Mouse (Mus musculus): ENCODE measurements around the gene Myl6. TPM values are rescaled to one million over a fixed set of nuclear protein-coding genes. Genes with fewer than 3 reads are reported as not detected.
A peak's percentile ranks its signal among the peaks of the same experiment; 100 is the strongest.
"Not testable (repeated sequence)": the region's sequence is repeated elsewhere in the genome, so short reads cannot be mapped to it uniquely, and the experiment has no call there.

The Myl6 gene
- polyA plus RNA-seq, 1 experiment from 2014 or later, result 442 TPM

GRCm38 (mm10) chr10:128511189-128511588, 17.2 kb upstream of the Myl6 start:
- no peak overlapping the region for H3K4me2 ChIP-seq (ENCODE audit: low read depth, low read length)
- no peaks in the 10 kb centered on the region for H3K4me1 ChIP-seq (ENCODE audit: insufficient read depth)
- no peak for TF ChIP-seq EP300 (IDR thresholded peaks at IDR 0.05; ENCODE audit: low read depth)
- TF ChIP-seq CTCF (IDR thresholded peaks at IDR 0.05; ENCODE audit: low read depth), result no peak
- no peak overlapping the region for H3K27ac ChIP-seq (ENCODE audit: low read depth)
- no peak overlapping the region for H3K9ac ChIP-seq (replicated peaks)
- H3K9me3 ChIP-seq (ENCODE audit: low read length), result no peaks in the 10 kb centered on the region
- no peak overlapping the region for H3K4me3 ChIP-seq (ENCODE audit: low read depth, low read length)
- no peaks in the 10 kb centered on the region for H3K27me3 ChIP-seq (ENCODE audit: insufficient read depth, low read length)
- DNase-seq, result no peak
- peaks cover 40% of the 10 kb centered on the region for H3K36me3 ChIP-seq (replicated peaks; ENCODE audit: insufficient read depth, low read length)
- 73% methylated on average over 9 of the region's 9 CpGs for WGBS (ENCODE audit: insufficient replicate concordance)
- no peak for ATAC-seq

GRCm38 (mm10) chr10:128510301-128510700, 16.4 kb upstream of the Myl6 start:
- 86% methylated on average over 11 of the region's 11 CpGs for WGBS (ENCODE audit: insufficient replicate concordance)

GRCm38 (mm10) chr10:128509831-128510230, 15.9 kb upstream of the Myl6 start:
- ATAC-seq (no peak), DNase-seq (no peak)
- no peak overlapping the region for H3K27ac ChIP-seq (ENCODE audit: low read depth)
- TF ChIP-seq CTCF (IDR thresholded peaks at IDR 0.05; ENCODE audit: low read depth), result no peak
- TF ChIP-seq EP300 (IDR thresholded peaks at IDR 0.05; ENCODE audit: low read depth), result no peak
- 71% methylated on average over 4 of the region's 4 CpGs for WGBS (ENCODE audit: insufficient replicate concordance)
- no peak overlapping the region for H3K9ac ChIP-seq (replicated peaks)
- no peaks in the 10 kb centered on the region for H3K27me3 ChIP-seq (ENCODE audit: insufficient read depth, low read length)
- H3K4me2 ChIP-seq (ENCODE audit: low read depth, low read length), result no peak overlapping the region
- peaks cover 32% of the 10 kb centered on the region for H3K36me3 ChIP-seq (replicated peaks; ENCODE audit: insufficient read depth, low read length)
- H3K9me3 ChIP-seq (ENCODE audit: low read length), result no peaks in the 10 kb centered on the region
- H3K4me1 ChIP-seq (ENCODE audit: insufficient read depth), result peaks cover 5% of the 10 kb centered on the region
- no peak overlapping the region for H3K4me3 ChIP-seq (ENCODE audit: low read depth, low read length)

More at GRCm38 (mm10) chr10:128510301-128510700, 16.4 kb upstream of the Myl6 start:
- TF ChIP-seq EP300 (IDR thresholded peaks at IDR 0.05; ENCODE audit: low read depth), result no peak
- TF ChIP-seq CTCF (IDR thresholded peaks at IDR 0.05; ENCODE audit: low read depth), result no peak
- Histone ChIP-seq H3K27ac (ENCODE audit: low read depth) (no peak overlapping the region), H3K4me3 (ENCODE audit: low read depth, low read length) (no peak overlapping the region), H3K4me1 (ENCODE audit: insufficient read depth) (peaks cover under 1% of the 10 kb centered on the region), H3K36me3 (replicated peaks; ENCODE audit: insufficient read depth, low read length) (peaks cover 35% of the 10 kb centered on the region), H3K27me3 (ENCODE audit: insufficient read depth, low read length) (no peaks in the 10 kb centered on the region), H3K9me3 (ENCODE audit: low read length) (no peaks in the 10 kb centered on the region), H3K9ac (replicated peaks) (no peak overlapping the region), H3K4me2 (ENCODE audit: low read depth, low read length) (no peak overlapping the region)
- DNase-seq (no peak), ATAC-seq (no peak)

- no peaks in the 10 kb centered on the region for H3K27me3 ChIP-seq (ENCODE audit: insufficient read depth, low read length)
- H3K36me3 ChIP-seq (replicated peaks; ENCODE audit: insufficient read depth, low read length), result peaks cover 31% of the 10 kb centered on the region
- H3K9ac ChIP-seq (replicated peaks), result no peak overlapping the region
- TF ChIP-seq EP300 (IDR thresholded peaks at IDR 0.05; ENCODE audit: low read depth), result no peak
- no peak for TF ChIP-seq CTCF (IDR thresholded peaks at IDR 0.05; ENCODE audit: low read depth)
- 86% methylated on average over 9 of the region's 9 CpGs for WGBS (ENCODE audit: insufficient replicate concordance)
- no peak for DNase-seq
- peaks cover 11% of the 10 kb centered on the region for H3K4me1 ChIP-seq (ENCODE audit: insufficient read depth)
- no peak for ATAC-seq
- H3K4me3 ChIP-seq (ENCODE audit: low read depth, low read length), result no peak overlapping the region
- no peaks in the 10 kb centered on the region for H3K9me3 ChIP-seq (ENCODE audit: low read length)
- H3K27ac ChIP-seq (ENCODE audit: low read depth), result no peak overlapping the region
- H3K4me2 ChIP-seq (ENCODE audit: low read depth, low read length), result no peak overlapping the region
Observed at GRCm38 (mm10) chr10:128509203-128509602, 15.3 kb upstream of the Myl6 start.

GRCm38 (mm10) chr10:128508260-128508659, 14.3 kb upstream of the Myl6 start:
- Histone ChIP-seq H3K4me2 (ENCODE audit: low read depth, low read length) (no peak overlapping the region), H3K9me3 (ENCODE audit: low read length) (no peaks in the 10 kb centered on the region), H3K27ac (ENCODE audit: low read depth) (no peak overlapping the region), H3K9ac (replicated peaks) (no peak overlapping the region), H3K27me3 (ENCODE audit: insufficient read depth, low read length) (no peaks in the 10 kb centered on the region), H3K4me3 (ENCODE audit: low read depth, low read length) (no peak overlapping the region), H3K4me1 (ENCODE audit: insufficient read depth) (peaks cover 16% of the 10 kb centered on the region), H3K36me3 (replicated peaks; ENCODE audit: insufficient read depth, low read length) (peaks cover 25% of the 10 kb centered on the region)
- ATAC-seq (no peak), DNase-seq (no peak)
- WGBS (ENCODE audit: insufficient replicate concordance), result 78% methylated on average over 9 of the region's 9 CpGs
- TF ChIP-seq EP300 (IDR thresholded peaks at IDR 0.05; ENCODE audit: low read depth), result no peak
- TF ChIP-seq CTCF (IDR thresholded peaks at IDR 0.05; ENCODE audit: low read depth), result no peak

- H3K4me1 ChIP-seq (ENCODE audit: insufficient read depth), result peaks cover 27% of the 10 kb centered on the region
- WGBS (ENCODE audit: insufficient replicate concordance), result 95% methylated on average over 14 of the region's 14 CpGs
Observed at GRCm38 (mm10) chr10:128505974-128506373, 12.0 kb upstream of the Myl6 start.

GRCm38 (mm10) chr10:128505371-128505667, 11.4 kb upstream of the Myl6 start:
- H3K4me2 ChIP-seq (ENCODE audit: low read depth, low read length), result peak overlapping the region; percentile 50; the same call in 1 of the 2 replicates
- peaks cover 27% of the 10 kb centered on the region for H3K4me1 ChIP-seq (ENCODE audit: insufficient read depth)
- not testable (repeated sequence) for ATAC-seq; H3K27me3 ChIP-seq (ENCODE audit: insufficient read depth, low read length); H3K9me3 ChIP-seq (ENCODE audit: low read length); H3K9ac ChIP-seq (replicated peaks); H3K4me3 ChIP-seq (ENCODE audit: low read depth, low read length); DNase-seq; H3K36me3 ChIP-seq (replicated peaks; ENCODE audit: insufficient read depth, low read length)
- peak overlapping the region; percentile 90 for H3K27ac ChIP-seq (ENCODE audit: low read depth)
- 69% methylated on average over 5 of the region's 5 CpGs for WGBS (ENCODE audit: insufficient replicate concordance)

More at GRCm38 (mm10) chr10:128505974-128506373, 12.0 kb upstream of the Myl6 start:
- no peak overlapping the region for H3K4me2 ChIP-seq (ENCODE audit: low read depth, low read length)
- ATAC-seq (no peak), DNase-seq (peak; percentile 8)
- no peak for TF ChIP-seq EP300 (IDR thresholded peaks at IDR 0.05; ENCODE audit: low read depth)
- peak; percentile 32; the same call in 1 of the 2 replicates for TF ChIP-seq CTCF (IDR thresholded peaks at IDR 0.05; ENCODE audit: low read depth)
- H3K27ac ChIP-seq (ENCODE audit: low read depth), result no peak overlapping the region
- no peak overlapping the region for H3K9ac ChIP-seq (replicated peaks)
- H3K36me3 ChIP-seq (replicated peaks; ENCODE audit: insufficient read depth, low read length), result peaks cover 11% of the 10 kb centered on the region
- no peaks in the 10 kb centered on the region for H3K27me3 ChIP-seq (ENCODE audit: insufficient read depth, low read length)
- H3K9me3 ChIP-seq (ENCODE audit: low read length), result no peaks in the 10 kb centered on the region
- no peak overlapping the region for H3K4me3 ChIP-seq (ENCODE audit: low read depth, low read length)

All from liver, postnatal 0 days (tissue).